22 mouse cellular contexts compared by ENCODE assay signal in genomic region chr13:21417298-21418010, GRCm38 (mm10). TPM values are rescaled to one million over a fixed set of nuclear protein-coding genes. Genes with fewer than 3 reads are reported as not detected.
DNase-seq lines count a peak whose midpoint lies in the region; ATAC-seq and TF ChIP-seq lines count a peak whose summit lies in the region.
"Had no signal": no experiment of that assay in that cellular context is flagged by ENCODE, and none has a peak within 500 bp of the region (broad histone marks: within the 10 kb centered on the region; RNA-seq: fewer than 3 reads in every experiment).

No protein-coding gene starts in this region.

- H3K27me3 ChIP-seq in myocyte (ENCODE audit: control insufficient read depth, insufficient read depth, insufficient read length) = no peaks in the 10 kb centered on the region
- H3K27me3 ChIP-seq in limb, embryonic 10.5 days (ENCODE audit: low read depth, poor library complexity, severe bottlenecking) = no peaks in the 10 kb centered on the region
- no peaks in the 10 kb centered on the region for H3K27me3 ChIP-seq in heart, embryonic 11.5 days (ENCODE audit: control insufficient read depth, insufficient read depth, low read length)
- H3K27me3 ChIP-seq: heart, embryonic 15.5 days; limb, embryonic 13.5 days; midbrain, embryonic 13.5 days; stomach, embryonic 15.5 days had no signal

- no peak overlapping the region for H3ac ChIP-seq in myocyte (ENCODE audit: control insufficient read depth, insufficient read length)

- no peak overlapping the region for H3K9ac ChIP-seq in heart, embryonic 11.5 days (ENCODE audit: low read depth, low read length)
- H3K9ac ChIP-seq: heart, embryonic 15.5 days; limb, embryonic 13.5 days; midbrain, embryonic 13.5 days; stomach, embryonic 15.5 days had no signal

- H3K27ac ChIP-seq in embryonic fibroblast, embryonic 13.5 days (ENCODE audit: insufficient read depth, low read length) = peak overlapping the region; percentile 30; the same call in 1 of the 2 replicates
- H3K27ac ChIP-seq in limb, embryonic 10.5 days = no peak overlapping the region
- no peak overlapping the region for H3K27ac ChIP-seq in heart, embryonic 11.5 days (ENCODE audit: low read depth, low read length)
- H3K27ac ChIP-seq: embryonic facial prominence, embryonic 10.5 days; gastrocnemius, adult 2 months; heart, embryonic 15.5 days; limb, embryonic 13.5 days; midbrain, embryonic 13.5 days; stomach, embryonic 15.5 days had no signal

- no peak for TF ChIP-seq CTCF in embryonic fibroblast, embryonic 13.5 days (IDR thresholded peaks at IDR 0.05; ENCODE audit: borderline replicate concordance, insufficient read depth, low read length)

- peak; percentile 92 for ATAC-seq in frontal cortex, adult (ENCODE audit: low TSS enrichment)
- no peak for ATAC-seq in heart, embryonic 11.5 days (replicated peaks; ENCODE audit: insufficient number of reproducible peaks, low FRiP score, low TSS enrichment)
- ATAC-seq: forebrain, embryonic 16.5 days; midbrain, embryonic 13.5 days had no signal

- peak overlapping the region; percentile 56 for H3K4me2 ChIP-seq in myocyte (ENCODE audit: low read depth)
- H3K4me2 ChIP-seq in heart, embryonic 11.5 days = no peak overlapping the region
- H3K4me2 ChIP-seq: heart, embryonic 15.5 days; limb, embryonic 13.5 days; midbrain, embryonic 13.5 days; stomach, embryonic 15.5 days had no signal

- no peak for DNase-seq in frontal cortex, postnatal 25 days (ENCODE audit: low spot score in 2 of 2)
- DNase-seq in 3T3-L1 (ENCODE audit: low read depth, low spot score) = peak; percentile 80
- no peak for DNase-seq in lung, postnatal 14 days
- no peak for DNase-seq in limb, embryonic 10.5 days (ENCODE audit: low spot score)
- DNase-seq: cerebellum, adult 18-20 months; gastrocnemius, adult 2 months; heart, adult 18-20 months; kidney, postnatal 14 days; retina, postnatal 1 day; thymus, postnatal 36 days had no signal

- no peak for TF ChIP-seq POLR2A in embryonic fibroblast, embryonic 13.5 days (IDR thresholded peaks at IDR 0.05; ENCODE audit: low read depth, low read length)
- no peak for TF ChIP-seq POLR2A in myocyte (IDR thresholded peaks at IDR 0.05; ENCODE audit: insufficient read length, low read depth)

- H3K4me3 ChIP-seq in embryonic fibroblast, embryonic 13.5 days (ENCODE audit: insufficient read depth, low read length) = no peak overlapping the region
- H3K4me3 ChIP-seq in myocyte = no peak overlapping the region
- H3K4me3 ChIP-seq in limb, embryonic 10.5 days = no peak overlapping the region
- H3K4me3 ChIP-seq in heart, embryonic 11.5 days (ENCODE audit: low read depth, low read length) = no peak overlapping the region
- H3K4me3 ChIP-seq: embryonic facial prominence, embryonic 10.5 days; erythroblast, embryonic 14.5 days; gastrocnemius, adult 2 months; heart, embryonic 15.5 days; limb, embryonic 13.5 days; midbrain, embryonic 13.5 days; stomach, embryonic 15.5 days had no signal

- H3K4me1 ChIP-seq in embryonic fibroblast, embryonic 13.5 days (ENCODE audit: control insufficient read depth, insufficient read depth, low read length) = peaks cover 5% of the 10 kb centered on the region
- no peaks in the 10 kb centered on the region for H3K4me1 ChIP-seq in limb, embryonic 10.5 days
- H3K4me1 ChIP-seq in heart, embryonic 11.5 days (ENCODE audit: control insufficient read depth, insufficient read depth, low read length) = peaks cover 16% of the 10 kb centered on the region
- H3K4me1 ChIP-seq: embryonic facial prominence, embryonic 10.5 days; limb, embryonic 13.5 days; midbrain, embryonic 13.5 days; stomach, embryonic 15.5 days had no signal

- 78% methylated on average over 6 of the region's 6 CpGs for WGBS in limb, embryonic 10.5 days
- WGBS in heart, embryonic 11.5 days (ENCODE audit: insufficient replicate concordance) = 81% methylated on average over 6 of the region's 6 CpGs

- H3K9me3 ChIP-seq in limb, embryonic 10.5 days (replicated peaks) = no peaks in the 10 kb centered on the region
- H3K9me3 ChIP-seq in heart, embryonic 11.5 days (replicated peaks; ENCODE audit: control insufficient read depth, low read length) = no peaks in the 10 kb centered on the region
- H3K9me3 ChIP-seq: embryonic facial prominence, embryonic 10.5 days; heart, embryonic 15.5 days; limb, embryonic 13.5 days; midbrain, embryonic 13.5 days; stomach, embryonic 15.5 days had no signal

- no peaks in the 10 kb centered on the region for H3K36me3 ChIP-seq in myocyte (ENCODE audit: control insufficient read depth, insufficient read depth)
- H3K36me3 ChIP-seq in limb, embryonic 10.5 days = no peaks in the 10 kb centered on the region
- no peaks in the 10 kb centered on the region for H3K36me3 ChIP-seq in heart, embryonic 11.5 days (ENCODE audit: control insufficient read depth, insufficient read depth, low read length)
- H3K36me3 ChIP-seq: embryonic facial prominence, embryonic 10.5 days; heart, embryonic 15.5 days; limb, embryonic 13.5 days; midbrain, embryonic 13.5 days; stomach, embryonic 15.5 days had no signal

- no peaks in the 10 kb centered on the region for H3K79me2 ChIP-seq in myocyte (ENCODE audit: control insufficient read depth, insufficient read depth)

TF ChIP-seq in myocyte, 11 proteins besides CTCF, POLR2A, EP300 and RAD21:
- no peak for TF ChIP-seq MYOG (IDR thresholded peaks at IDR 0.05; ENCODE audit: control insufficient read depth in 1 of 3, insufficient read depth in 1 of 3, insufficient read length in 2 of 3, low read depth in 2 of 3)
- TF ChIP-seq TCF12 (IDR thresholded peaks at IDR 0.05; ENCODE audit: insufficient read depth, poor library complexity, severe bottlenecking) = no peak
- TF ChIP-seq TCF3 (IDR thresholded peaks at IDR 0.05; ENCODE audit: insufficient read length, low read depth) = no peak
- TF ChIP-seq USF1 (IDR thresholded peaks at IDR 0.05; ENCODE audit: low read depth) = no peak
- no peak for TF ChIP-seq MAX (IDR thresholded peaks at IDR 0.05; ENCODE audit: low read depth)
- TF ChIP-seq CEBPB (IDR thresholded peaks at IDR 0.05; ENCODE audit: insufficient read depth, poor library complexity, severe bottlenecking) = no peak
- TF ChIP-seq MYOD1 (IDR thresholded peaks at IDR 0.05; ENCODE audit: control insufficient read depth in 1 of 3, insufficient read length in 2 of 3, low read depth in 2 of 3) = no peak
- TF ChIP-seq REST (IDR thresholded peaks at IDR 0.05; ENCODE audit: insufficient read depth, insufficient read length) = no peak

RNA-seq across cellular contexts. Expression of gene Zkscan3, which starts 14.9 kb away (rescaled TPM):
- polyA plus RNA-seq in embryonic fibroblast, embryonic 13.5 days (2011; ENCODE audit: insufficient read length, low read depth, missing spikeins) = 52.5 and 60.7 TPM in 2 replicates
- polyA plus RNA-seq in myocyte (2012; fragmentation: generic; extraction: Trizol) = 13.6 TPM
- 88.7 and 100 TPM in 2 replicates for polyA plus RNA-seq in limb, embryonic 10.5 days (2016; fragmentation: Nextera tagmentation; extraction: Ambion mirVana)
- polyA plus RNA-seq in heart, embryonic 11.5 days (2014; fragmentation: Nextera tagmentation; extraction: Ambion mirVana) = 69.5 and 71.3 TPM in 2 replicates

RNA-seq across cellular contexts. Expression of gene Pgbd1, which starts 23.4 kb away (rescaled TPM):
- polyA plus RNA-seq in embryonic fibroblast, embryonic 13.5 days (2011; ENCODE audit: insufficient read length, low read depth, missing spikeins) = 0.77 and 0.92 TPM in 2 replicates
- polyA plus RNA-seq in myocyte (2012; fragmentation: generic; extraction: Trizol) = 0.13 TPM
- 4.9 and 5.1 TPM in 2 replicates for polyA plus RNA-seq in limb, embryonic 10.5 days (2016; fragmentation: Nextera tagmentation; extraction: Ambion mirVana)
- polyA plus RNA-seq in heart, embryonic 11.5 days (2014; fragmentation: Nextera tagmentation; extraction: Ambion mirVana) = 2.3 and 3.6 TPM in 2 replicates

RNA-seq across cellular contexts. Expression of gene Zscan26, which starts 36.1 kb away (rescaled TPM):
- 28.1 and 38.0 TPM in 2 replicates for polyA plus RNA-seq in embryonic fibroblast, embryonic 13.5 days (2011; ENCODE audit: insufficient read length, low read depth, missing spikeins)
- polyA plus RNA-seq in myocyte (2012; fragmentation: generic; extraction: Trizol) = 6.3 TPM
- polyA plus RNA-seq in limb, embryonic 10.5 days (2016; fragmentation: Nextera tagmentation; extraction: Ambion mirVana) = 26.1 and 29.9 TPM in 2 replicates
- 20.3 and 26.7 TPM in 2 replicates for polyA plus RNA-seq in heart, embryonic 11.5 days (2014; fragmentation: Nextera tagmentation; extraction: Ambion mirVana)

RNA-seq across cellular contexts. Expression of gene Nkapl, which starts 50.9 kb away (rescaled TPM):
- 0.78 and 1.4 TPM in 2 replicates for polyA plus RNA-seq in embryonic fibroblast, embryonic 13.5 days (2011; ENCODE audit: insufficient read length, low read depth, missing spikeins)
- 0.05 TPM for polyA plus RNA-seq in myocyte (2012; fragmentation: generic; extraction: Trizol)
- polyA plus RNA-seq in limb, embryonic 10.5 days (2016; fragmentation: Nextera tagmentation; extraction: Ambion mirVana) = 2.0 and 2.4 TPM in 2 replicates
- polyA plus RNA-seq in heart, embryonic 11.5 days (2014; fragmentation: Nextera tagmentation; extraction: Ambion mirVana) = 2.0 and 2.6 TPM in 2 replicates
- polyA plus RNA-seq: spleen, adult 2 months had no signal

RNA-seq across cellular contexts. Expression of gene Zscan12, which starts 54.8 kb away (rescaled TPM):
- polyA plus RNA-seq in embryonic fibroblast, embryonic 13.5 days (2011; ENCODE audit: insufficient read length, low read depth, missing spikeins) = 6.2 and 8.7 TPM in 2 replicates
- 2.8 TPM for polyA plus RNA-seq in myocyte (2012; fragmentation: generic; extraction: Trizol)
- 19.6 and 19.7 TPM in 2 replicates for polyA plus RNA-seq in limb, embryonic 10.5 days (2016; fragmentation: Nextera tagmentation; extraction: Ambion mirVana)
- polyA plus RNA-seq in heart, embryonic 11.5 days (2014; fragmentation: Nextera tagmentation; extraction: Ambion mirVana) = 9.3 and 9.9 TPM in 2 replicates
